Mouse (Mus musculus): ENCODE data around the gene Tipin. TPM values are rescaled to one million over a fixed set of nuclear protein-coding genes. Genes with fewer than 3 reads are reported as not detected.

The Tipin gene
- polyA plus RNA-seq, 1 experiment: 33.1 TPM

- no peak overlapping the region for H3K4me2 ChIP-seq (ENCODE audit: low read depth)
- no peak overlapping the region for H3K4me3 ChIP-seq
- H3K27me3 ChIP-seq (ENCODE audit: control insufficient read depth, insufficient read depth, insufficient read length): no peaks in the 10 kb centered on the region
- H3K36me3 ChIP-seq (ENCODE audit: control insufficient read depth, insufficient read depth): peaks cover 9% of the 10 kb centered on the region
- H3K79me2 ChIP-seq (ENCODE audit: control insufficient read depth, insufficient read depth): no peaks in the 10 kb centered on the region
- no peak overlapping the region for H3ac ChIP-seq (ENCODE audit: control insufficient read depth, insufficient read length)
- TF ChIP-seq MYOD1 (IDR thresholded peaks at IDR 0.05; ENCODE audit: control insufficient read depth in 1 of 3, insufficient read length in 2 of 3, low read depth in 2 of 3) (no peak), POLR2A (IDR thresholded peaks at IDR 0.05; ENCODE audit: insufficient read length, low read depth) (no peak)
Observed at GRCm38 (mm10) chr9:64312128-64312527, 30.7 kb downstream of the Tipin start.

GRCm38 (mm10) chr9:64314696-64315095, 33.3 kb downstream of the Tipin start:
- no peak for TF ChIP-seq CEBPB (IDR thresholded peaks at IDR 0.05; ENCODE audit: insufficient read depth, poor library complexity, severe bottlenecking)
- no peak for TF ChIP-seq MAX (IDR thresholded peaks at IDR 0.05; ENCODE audit: low read depth)
- H3K27me3 ChIP-seq (ENCODE audit: control insufficient read depth, insufficient read depth, insufficient read length): no peaks in the 10 kb centered on the region
- H3K36me3 ChIP-seq (ENCODE audit: control insufficient read depth, insufficient read depth): peaks cover 15% of the 10 kb centered on the region
- H3ac ChIP-seq (ENCODE audit: control insufficient read depth, insufficient read length): no peak overlapping the region
- no peak overlapping the region for H3K4me3 ChIP-seq
- no peaks in the 10 kb centered on the region for H3K79me2 ChIP-seq (ENCODE audit: control insufficient read depth, insufficient read depth)
- no peak overlapping the region for H3K4me2 ChIP-seq (ENCODE audit: low read depth)

- Histone ChIP-seq H3K27me3 (ENCODE audit: control insufficient read depth, insufficient read depth, insufficient read length) (no peaks in the 10 kb centered on the region), H3K79me2 (ENCODE audit: control insufficient read depth, insufficient read depth) (no peaks in the 10 kb centered on the region), H3ac (ENCODE audit: control insufficient read depth, insufficient read length) (no peak overlapping the region), H3K4me2 (ENCODE audit: low read depth) (no peak overlapping the region), H3K4me3 (no peak overlapping the region), H3K36me3 (ENCODE audit: control insufficient read depth, insufficient read depth) (peaks cover 15% of the 10 kb centered on the region)
- TF ChIP-seq MYOD1 (IDR thresholded peaks at IDR 0.05; ENCODE audit: control insufficient read depth in 1 of 3, insufficient read length in 2 of 3, low read depth in 2 of 3) (no peak), E2F4 (IDR thresholded peaks at IDR 0.05; ENCODE audit: insufficient read depth) (no peak), USF1 (IDR thresholded peaks at IDR 0.05; ENCODE audit: low read depth) (no peak), MYOG (IDR thresholded peaks at IDR 0.05; ENCODE audit: control insufficient read depth in 1 of 3, insufficient read depth in 1 of 3, insufficient read length in 2 of 3, low read depth in 2 of 3) (no peak), POLR2A (IDR thresholded peaks at IDR 0.05; ENCODE audit: insufficient read length, low read depth) (no peak), MAX (IDR thresholded peaks at IDR 0.05; ENCODE audit: low read depth) (no peak), TCF3 (IDR thresholded peaks at IDR 0.05; ENCODE audit: insufficient read length, low read depth) (no peak), POLR2AphosphoS2 (IDR thresholded peaks at IDR 0.05; ENCODE audit: insufficient read length, low read depth) (no peak), SRF (IDR thresholded peaks at IDR 0.05; ENCODE audit: control insufficient read depth, insufficient read length, low read depth) (no peak), TCF12 (IDR thresholded peaks at IDR 0.05; ENCODE audit: insufficient read depth, poor library complexity, severe bottlenecking) (no peak), CEBPB (IDR thresholded peaks at IDR 0.05; ENCODE audit: insufficient read depth, poor library complexity, severe bottlenecking) (no peak), REST (IDR thresholded peaks at IDR 0.05; ENCODE audit: insufficient read depth, insufficient read length) (no peak)
Observed at GRCm38 (mm10) chr9:64316986-64317385, 35.6 kb downstream of the Tipin start.

- no peak overlapping the region for H3ac ChIP-seq (ENCODE audit: control insufficient read depth, insufficient read length)
- no peak overlapping the region for H3K4me3 ChIP-seq
- TF ChIP-seq USF1 (IDR thresholded peaks at IDR 0.05; ENCODE audit: low read depth) (no peak), SRF (IDR thresholded peaks at IDR 0.05; ENCODE audit: control insufficient read depth, insufficient read length, low read depth) (no peak)
- peaks cover 4% of the 10 kb centered on the region for H3K36me3 ChIP-seq (ENCODE audit: control insufficient read depth, insufficient read depth)
- H3K4me2 ChIP-seq (ENCODE audit: low read depth): no peak overlapping the region
- H3K79me2 ChIP-seq (ENCODE audit: control insufficient read depth, insufficient read depth): no peaks in the 10 kb centered on the region
- no peaks in the 10 kb centered on the region for H3K27me3 ChIP-seq (ENCODE audit: control insufficient read depth, insufficient read depth, insufficient read length)
Observed at GRCm38 (mm10) chr9:64323976-64324375, 42.6 kb downstream of the Tipin start.

GRCm38 (mm10) chr9:64335825-64336224, 54.4 kb downstream of the Tipin start:
- H3ac ChIP-seq (ENCODE audit: control insufficient read depth, insufficient read length): no peak overlapping the region
- TF ChIP-seq POLR2A (IDR thresholded peaks at IDR 0.05; ENCODE audit: insufficient read length, low read depth) (no peak), POLR2AphosphoS2 (IDR thresholded peaks at IDR 0.05; ENCODE audit: insufficient read length, low read depth) (no peak), TCF3 (IDR thresholded peaks at IDR 0.05; ENCODE audit: insufficient read length, low read depth) (no peak), MYOG (IDR thresholded peaks at IDR 0.05; ENCODE audit: control insufficient read depth in 1 of 3, insufficient read depth in 1 of 3, insufficient read length in 2 of 3, low read depth in 2 of 3) (no peak), REST (IDR thresholded peaks at IDR 0.05; ENCODE audit: insufficient read depth, insufficient read length) (no peak), E2F4 (IDR thresholded peaks at IDR 0.05; ENCODE audit: insufficient read depth) (no peak), SRF (IDR thresholded peaks at IDR 0.05; ENCODE audit: control insufficient read depth, insufficient read length, low read depth) (no peak), USF1 (IDR thresholded peaks at IDR 0.05; ENCODE audit: low read depth) (no peak), CEBPB (IDR thresholded peaks at IDR 0.05; ENCODE audit: insufficient read depth, poor library complexity, severe bottlenecking) (no peak), MYOD1 (IDR thresholded peaks at IDR 0.05; ENCODE audit: control insufficient read depth in 1 of 3, insufficient read length in 2 of 3, low read depth in 2 of 3) (no peak), TCF12 (IDR thresholded peaks at IDR 0.05; ENCODE audit: insufficient read depth, poor library complexity, severe bottlenecking) (no peak)
- H3K27me3 ChIP-seq (ENCODE audit: control insufficient read depth, insufficient read depth, insufficient read length): no peaks in the 10 kb centered on the region
- H3K4me2 ChIP-seq (ENCODE audit: low read depth): no peak overlapping the region
- H3K4me3 ChIP-seq: no peak overlapping the region
- H3K79me2 ChIP-seq (ENCODE audit: control insufficient read depth, insufficient read depth): peaks cover 5% of the 10 kb centered on the region
- H3K36me3 ChIP-seq (ENCODE audit: control insufficient read depth, insufficient read depth): no peaks in the 10 kb centered on the region

- no peak for TF ChIP-seq MYOG (IDR thresholded peaks at IDR 0.05; ENCODE audit: control insufficient read depth in 1 of 3, insufficient read depth in 1 of 3, insufficient read length in 2 of 3, low read depth in 2 of 3)
- TF ChIP-seq MAX (IDR thresholded peaks at IDR 0.05; ENCODE audit: low read depth): no peak
- TF ChIP-seq TCF12 (IDR thresholded peaks at IDR 0.05; ENCODE audit: insufficient read depth, poor library complexity, severe bottlenecking): no peak
- TF ChIP-seq REST (IDR thresholded peaks at IDR 0.05; ENCODE audit: insufficient read depth, insufficient read length): no peak
- TF ChIP-seq POLR2AphosphoS2 (IDR thresholded peaks at IDR 0.05; ENCODE audit: insufficient read length, low read depth): no peak
- no peak for TF ChIP-seq CEBPB (IDR thresholded peaks at IDR 0.05; ENCODE audit: insufficient read depth, poor library complexity, severe bottlenecking)
- TF ChIP-seq POLR2A (IDR thresholded peaks at IDR 0.05; ENCODE audit: insufficient read length, low read depth): no peak
- TF ChIP-seq USF1 (IDR thresholded peaks at IDR 0.05; ENCODE audit: low read depth): no peak
- TF ChIP-seq TCF3 (IDR thresholded peaks at IDR 0.05; ENCODE audit: insufficient read length, low read depth): no peak
- TF ChIP-seq SRF (IDR thresholded peaks at IDR 0.05; ENCODE audit: control insufficient read depth, insufficient read length, low read depth): no peak
- no peak for TF ChIP-seq MYOD1 (IDR thresholded peaks at IDR 0.05; ENCODE audit: control insufficient read depth in 1 of 3, insufficient read length in 2 of 3, low read depth in 2 of 3)
- TF ChIP-seq E2F4 (IDR thresholded peaks at IDR 0.05; ENCODE audit: insufficient read depth): no peak
- Histone ChIP-seq H3K4me3 (peak overlapping the region; percentile 51), H3ac (ENCODE audit: control insufficient read depth, insufficient read length) (no peak overlapping the region), H3K36me3 (ENCODE audit: control insufficient read depth, insufficient read depth) (no peaks in the 10 kb centered on the region), H3K79me2 (ENCODE audit: control insufficient read depth, insufficient read depth) (peaks cover 5% of the 10 kb centered on the region), H3K27me3 (ENCODE audit: control insufficient read depth, insufficient read depth, insufficient read length) (no peaks in the 10 kb centered on the region), H3K4me2 (ENCODE audit: low read depth) (peak overlapping the region; percentile 86)
Observed at GRCm38 (mm10) chr9:64339361-64339760, 58.0 kb downstream of the Tipin start.
